Mouse (Mus musculus) spleen, adult 18-20 months (tissue): ENCODE measurements around the gene Gm20388.

ENCODE experiments used
- DNase-seq, 2 experiments: peaks; one replicate each; pipeline ENCODE4 v3.0.0; 2022; ENCODE audit warnings: mixed read lengths in 2 of 2

Gm20388 gene

DNA sequence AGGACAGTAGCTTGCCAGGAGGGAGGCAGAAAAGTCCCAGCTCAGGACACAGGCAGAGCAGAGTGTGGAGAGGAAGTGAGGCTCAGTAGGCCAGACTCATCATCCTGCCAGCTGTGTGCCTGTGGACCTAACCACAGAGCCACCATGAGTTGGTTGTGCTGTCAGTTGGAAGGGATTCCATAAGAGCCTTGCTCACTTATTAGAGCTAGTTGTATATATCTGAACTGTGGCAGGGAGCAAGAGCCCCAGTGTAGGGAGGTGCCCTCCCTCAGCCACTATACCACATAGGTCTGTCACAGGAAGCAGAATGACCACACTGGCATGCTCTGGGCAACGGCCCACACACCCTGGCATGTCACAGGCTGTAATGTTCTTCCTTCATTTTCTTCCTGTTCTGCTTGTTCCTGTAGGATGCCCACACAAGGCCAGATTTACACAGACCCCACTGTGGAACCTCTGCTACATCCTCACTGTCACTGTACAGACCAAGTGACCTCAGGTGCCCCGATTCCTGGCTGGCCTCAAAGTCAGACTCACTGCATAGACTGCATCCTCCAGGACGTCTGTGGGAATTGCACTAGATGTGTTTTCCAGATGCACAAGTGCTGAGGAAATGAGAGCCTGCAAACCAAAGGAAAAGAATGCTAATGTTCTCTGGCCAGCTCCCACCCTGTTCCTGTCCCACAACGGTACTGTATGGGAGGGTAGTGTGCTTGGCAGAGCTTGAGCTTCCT, 4155.9 kb downstream of the Gm20388 start:
- no peak for DNase-seq

DNA sequence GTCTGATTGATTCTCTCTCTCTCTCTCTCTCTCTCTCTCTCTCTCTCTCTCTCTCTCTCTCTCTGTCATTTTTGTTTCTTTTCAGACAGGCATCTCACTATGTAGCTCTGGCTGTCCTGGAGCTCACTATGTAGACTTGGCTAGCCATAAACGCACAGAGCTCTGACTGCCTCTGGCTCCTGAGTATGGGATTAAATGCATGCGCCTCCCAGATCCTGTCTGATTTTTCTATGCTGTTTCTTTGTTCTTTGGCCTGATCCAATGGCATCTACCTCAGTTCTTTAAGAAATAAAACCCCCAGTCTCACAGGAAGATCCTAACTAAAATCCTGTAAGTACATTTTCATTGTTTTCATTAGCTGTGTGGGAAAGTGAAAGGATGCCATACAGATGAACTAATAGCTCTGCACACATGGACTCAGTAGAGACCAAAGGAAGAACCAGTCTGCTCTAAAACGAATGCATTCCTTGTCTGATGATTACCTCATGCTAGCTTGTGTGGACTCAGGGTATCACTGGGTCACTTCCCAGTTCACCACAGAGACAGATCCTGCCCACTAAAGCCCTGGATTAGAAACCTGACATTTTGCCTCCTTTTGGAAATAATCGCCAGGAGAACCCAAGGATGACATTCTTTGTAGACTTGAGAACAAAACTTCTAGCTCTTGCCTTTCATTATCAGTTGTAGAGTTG, 4156.6 kb downstream of the Gm20388 start:
- DNase-seq = no peak

GRCm38 (mm10) chr8:124070363-124071324, 4160.0 kb downstream of the Gm20388 start:
- no peak for DNase-seq

GRCm38 (mm10) chr8:124075977-124076376, 4165.3 kb downstream of the Gm20388 start:
- DNase-seq = no peak

- DNase-seq = no peak
Measured at GRCm38 (mm10) chr8:124076416-124076815, 4165.8 kb downstream of the Gm20388 start.

DNA sequence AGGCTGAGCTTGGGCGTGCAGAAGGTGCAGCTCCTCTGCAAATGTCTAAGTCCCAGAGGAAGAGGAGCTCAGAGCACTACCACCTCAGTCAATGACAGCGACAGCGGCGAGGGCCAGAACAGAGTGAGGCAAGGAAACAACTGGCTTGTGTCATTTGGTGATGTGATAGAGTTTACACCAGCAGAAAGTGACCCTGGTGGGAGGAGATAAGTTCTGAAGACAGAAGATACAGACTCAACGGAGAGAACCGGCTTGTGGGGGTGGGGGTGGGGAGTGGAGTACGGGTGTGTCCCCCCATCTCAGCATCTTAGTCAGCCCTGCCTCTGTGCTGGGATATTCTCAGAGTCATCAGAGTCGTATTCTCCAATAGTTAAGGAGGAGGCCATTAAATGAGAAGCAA, 4166.7 kb downstream of the Gm20388 start:
- no peak for DNase-seq

- no peak for DNase-seq
Measured at GRCm38 (mm10) chr8:124077998-124078397, 4167.4 kb downstream of the Gm20388 start.

DNA sequence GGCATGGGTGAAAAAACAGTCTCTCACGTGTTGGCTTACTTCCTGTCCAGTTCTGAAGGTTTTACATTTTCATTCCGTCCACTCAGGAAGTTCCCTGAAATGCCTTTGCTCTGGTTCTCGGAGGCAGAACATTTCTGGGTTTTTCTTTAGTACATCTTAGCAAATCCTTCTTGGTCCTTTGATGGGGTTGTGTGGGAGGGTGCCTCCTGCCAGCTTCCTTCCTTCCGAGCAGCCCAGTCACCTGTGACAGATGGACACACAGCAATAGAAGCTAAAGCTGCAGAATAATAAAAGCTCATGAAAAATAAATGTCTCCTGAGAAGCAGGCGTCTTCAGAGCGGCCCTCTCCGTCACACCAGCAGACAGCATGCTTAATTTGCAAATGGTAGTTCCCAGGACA, 4168.3 kb downstream of the Gm20388 start:
- DNase-seq = no peak

DNA sequence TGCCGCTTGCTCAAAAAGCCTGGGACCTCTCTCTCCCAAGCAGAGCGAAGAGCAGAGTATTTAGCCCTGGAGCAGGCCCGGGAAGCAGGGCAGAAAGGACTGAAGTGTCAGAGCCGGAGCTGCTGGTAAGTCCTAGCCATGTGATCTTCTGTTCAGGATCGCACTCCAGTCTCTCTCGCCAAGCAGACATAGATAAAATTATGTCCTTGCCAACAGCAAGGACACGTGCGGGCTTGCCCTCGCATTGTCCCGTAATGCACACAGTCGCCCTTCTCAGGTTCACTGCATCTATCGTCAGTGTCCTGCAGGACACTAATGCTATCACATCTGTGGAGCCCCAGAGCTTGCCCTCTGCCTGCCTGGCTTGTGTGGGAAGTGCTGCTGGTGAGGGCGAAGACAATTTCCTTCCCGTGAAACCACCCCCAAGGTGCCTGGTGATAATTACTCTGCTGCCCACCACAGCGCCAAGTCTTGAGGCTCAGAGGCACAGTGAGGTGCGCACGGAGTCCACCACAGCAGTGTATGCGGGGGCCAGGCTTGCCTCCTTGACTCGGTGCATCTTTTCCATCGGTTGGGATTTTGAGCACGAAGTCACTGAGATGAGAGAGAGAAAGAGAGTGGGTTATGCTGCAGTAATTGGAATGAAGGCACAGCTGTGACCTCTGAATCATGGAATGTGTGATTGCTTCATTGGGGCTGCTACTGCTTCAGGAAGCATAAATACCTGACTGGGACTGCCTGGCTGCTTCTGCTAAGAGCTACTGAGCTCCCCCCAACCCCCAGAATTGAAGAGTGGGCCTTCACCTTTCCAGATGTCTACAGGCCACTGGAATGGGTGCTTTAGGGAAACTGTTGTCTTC, 4170.1 kb downstream of the Gm20388 start:
- no peak for DNase-seq

DNA sequence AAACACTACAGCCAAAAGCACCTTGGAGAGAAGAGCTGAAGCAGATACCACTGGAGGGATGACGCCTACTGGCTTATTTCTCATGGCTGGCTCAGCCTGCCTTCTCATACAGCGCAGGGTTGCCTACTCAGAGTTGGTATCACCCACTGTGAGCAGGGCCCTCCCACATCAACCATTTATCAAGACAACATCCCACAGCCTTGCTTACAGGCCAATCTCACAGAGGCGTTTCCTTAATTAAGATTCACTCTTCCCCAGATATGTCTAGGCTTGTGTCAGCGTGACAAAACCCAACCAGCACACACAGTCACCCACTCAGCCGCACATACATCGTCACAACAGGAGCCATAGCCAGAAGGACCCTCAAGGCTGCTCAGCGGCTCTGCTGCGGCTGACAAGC, 4172.0 kb downstream of the Gm20388 start:
- no peak for DNase-seq

GRCm38 (mm10) chr8:124083611-124084010, 4173.0 kb downstream of the Gm20388 start:
- DNase-seq = no peak

DNA sequence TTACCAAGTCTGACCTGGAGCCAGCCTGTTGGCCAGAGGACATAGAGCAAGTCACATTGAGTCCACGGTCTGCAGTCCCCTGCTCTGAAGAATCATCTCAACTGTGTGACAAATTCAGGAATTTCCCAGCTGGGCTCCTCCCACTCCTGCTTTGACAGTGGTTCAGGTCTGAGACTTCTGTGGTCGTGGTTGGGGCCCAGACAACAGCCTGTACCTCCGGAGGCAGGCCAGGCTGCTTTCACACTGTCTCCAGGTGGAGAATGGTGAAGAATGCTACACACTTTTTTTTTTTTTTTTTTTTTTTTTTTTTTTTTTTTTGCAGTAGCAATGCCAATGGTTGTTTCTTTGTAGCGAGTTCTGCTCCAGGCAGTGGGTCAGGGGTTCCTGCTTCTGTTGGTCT, 4175.0 kb downstream of the Gm20388 start:
- DNase-seq = no peak

DNA sequence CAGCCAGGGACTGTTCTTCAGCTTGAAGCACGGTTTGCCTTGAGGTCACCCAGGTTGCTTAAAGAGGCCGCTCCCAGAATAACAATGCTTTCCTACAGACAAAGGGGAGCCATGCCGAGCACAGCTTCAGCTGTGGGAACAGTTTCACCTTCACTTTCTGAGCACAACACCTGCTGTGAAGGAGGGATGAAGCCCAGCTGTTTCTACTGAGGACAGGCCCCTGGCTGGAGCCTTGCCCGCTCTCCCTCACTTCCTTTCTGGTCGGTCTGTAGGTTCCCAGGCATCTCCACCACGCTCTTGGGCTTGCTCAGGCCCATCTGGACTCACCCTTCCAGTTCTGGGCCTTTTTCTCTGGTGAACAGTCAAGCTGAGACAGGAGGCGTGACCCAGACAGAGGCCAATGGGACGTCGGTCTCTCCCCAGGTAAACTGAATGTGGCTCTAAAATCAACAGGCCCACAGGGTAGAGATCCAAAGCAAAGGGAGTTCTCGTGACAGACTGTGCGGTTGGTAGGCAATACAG, 4177.5 kb downstream of the Gm20388 start:
- no peak for DNase-seq

DNA sequence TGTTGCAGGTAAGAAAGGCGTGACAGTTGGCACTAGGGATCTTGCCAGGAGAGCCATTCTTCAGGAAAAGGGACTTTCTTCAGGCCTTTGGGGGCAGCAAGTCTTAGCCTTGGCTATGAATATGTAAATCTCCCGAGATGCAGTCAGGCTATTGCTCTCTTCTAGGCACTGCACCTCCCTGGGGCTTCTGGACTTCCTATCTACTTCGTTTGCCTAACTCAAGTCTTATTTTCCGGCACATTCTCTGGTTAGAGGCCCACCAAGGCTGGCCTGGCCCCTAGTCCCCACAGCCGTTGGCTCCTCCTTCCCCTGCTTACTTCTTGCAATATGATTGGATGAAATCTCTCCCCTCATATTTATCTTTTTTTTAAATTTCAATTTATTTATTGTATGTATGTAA, 4178.4 kb downstream of the Gm20388 start:
- no peak for DNase-seq

DNA sequence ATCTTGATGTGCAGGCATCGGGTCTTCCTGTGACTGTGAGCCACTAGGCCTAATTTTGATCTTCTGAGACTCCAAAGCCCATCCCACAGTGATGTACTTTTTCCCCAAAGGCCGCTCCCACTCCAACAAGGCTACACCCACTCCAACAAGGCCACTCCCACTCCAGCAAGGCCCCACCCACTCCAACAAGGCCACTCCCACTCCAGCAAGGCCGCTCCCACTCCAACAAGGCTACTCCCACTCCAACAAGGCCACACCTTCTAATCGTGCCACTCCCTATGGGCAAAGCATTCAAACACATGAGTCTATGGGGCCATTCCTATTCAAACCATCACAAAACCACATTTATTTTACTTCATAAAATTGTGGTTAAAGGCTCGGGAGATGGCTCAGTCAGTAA, 4179.8 kb downstream of the Gm20388 start:
- DNase-seq = no peak

GRCm38 (mm10) chr8:124098953-124099622, 4188.4 kb downstream of the Gm20388 start:
- no peak for DNase-seq

DNA sequence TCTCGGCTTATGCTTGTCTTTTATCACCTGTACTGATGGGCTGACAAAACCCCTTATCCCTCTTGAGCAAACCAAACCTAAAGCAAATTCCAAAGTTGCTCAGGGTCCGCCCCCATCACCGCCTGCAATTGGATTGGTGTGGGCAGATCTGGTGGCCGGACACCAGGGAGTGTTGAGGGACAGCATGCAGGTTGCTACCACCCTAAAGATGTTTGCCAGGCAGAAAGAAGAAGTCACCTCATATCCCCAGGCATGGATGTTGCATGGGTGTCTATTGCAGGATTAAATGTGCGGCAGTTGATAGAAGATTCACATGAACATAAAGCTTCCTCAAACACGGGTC, 4189.0 kb downstream of the Gm20388 start:
- no peak for DNase-seq

DNA sequence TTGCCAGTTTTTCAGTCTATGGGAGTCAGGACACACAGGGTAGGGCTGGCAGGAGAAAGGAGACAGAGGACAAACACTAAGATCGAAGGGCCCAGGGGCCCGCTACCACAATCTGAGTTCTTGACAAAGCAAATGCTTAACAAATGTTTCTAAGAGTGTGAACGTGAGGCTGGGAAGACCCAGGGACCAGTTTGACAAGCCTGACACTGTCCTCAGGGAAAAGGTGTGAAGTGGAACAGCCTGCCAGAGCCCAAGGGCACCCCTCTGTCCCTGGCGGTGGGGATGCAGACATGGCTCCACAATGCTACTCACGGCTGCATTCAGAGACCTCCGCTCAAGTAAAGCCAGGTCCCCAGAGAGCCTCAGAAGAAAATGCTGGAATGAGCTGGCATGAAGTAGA, 4195.2 kb downstream of the Gm20388 start:
- no peak for DNase-seq

- DNase-seq = no peak
Measured at GRCm38 (mm10) chr8:124106328-124107195, 4195.9 kb downstream of the Gm20388 start.

DNA sequence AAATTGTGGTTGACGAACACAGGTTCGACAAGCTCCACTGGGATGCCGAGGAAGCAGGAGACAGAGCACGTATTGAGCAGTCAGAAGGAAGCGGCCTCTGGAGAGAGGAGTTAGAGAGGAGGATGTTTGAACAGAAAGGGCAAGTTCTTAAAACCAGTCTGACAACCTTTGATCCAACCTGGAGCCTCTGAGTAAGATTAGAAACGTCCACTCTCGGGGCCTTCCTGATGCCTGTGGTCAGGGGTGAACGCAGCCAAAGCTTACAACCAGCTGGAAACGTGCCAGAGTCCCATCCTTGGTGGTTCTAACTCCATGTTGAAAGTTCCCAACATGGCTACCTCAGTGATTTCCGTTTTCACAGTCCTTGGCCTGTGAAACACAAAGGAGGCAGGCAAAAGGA, 4202.5 kb downstream of the Gm20388 start:
- DNase-seq = no peak

GRCm38 (mm10) chr8:124125241-124125640, 4214.6 kb downstream of the Gm20388 start:
- no peak for DNase-seq
